Mouse (Mus musculus) testis, adult 2 months (tissue): ENCODE measurements around the gene Myocos.

Experiments
- CTCF ChIP-seq: fragments of 200-500 bp; IDR thresholded peaks from 2 replicates; pipeline ENCODE4 v1.5.1; 2012; ENCODE audit warnings: low read depth, mild to moderate bottlenecking, inconsistent platforms, low read length, moderate library complexity; ENCODE audit not compliant: control insufficient read depth, insufficient read depth, insufficient replicate concordance
- POLR2A ChIP-seq: fragments of 200-500 bp; IDR thresholded peaks from 2 replicates; pipeline ENCODE4 v1.6.1; 2012; ENCODE audit warnings: low read depth, mild to moderate bottlenecking, inconsistent platforms, low read length, moderate library complexity; ENCODE audit not compliant: control insufficient read depth

DNA sequence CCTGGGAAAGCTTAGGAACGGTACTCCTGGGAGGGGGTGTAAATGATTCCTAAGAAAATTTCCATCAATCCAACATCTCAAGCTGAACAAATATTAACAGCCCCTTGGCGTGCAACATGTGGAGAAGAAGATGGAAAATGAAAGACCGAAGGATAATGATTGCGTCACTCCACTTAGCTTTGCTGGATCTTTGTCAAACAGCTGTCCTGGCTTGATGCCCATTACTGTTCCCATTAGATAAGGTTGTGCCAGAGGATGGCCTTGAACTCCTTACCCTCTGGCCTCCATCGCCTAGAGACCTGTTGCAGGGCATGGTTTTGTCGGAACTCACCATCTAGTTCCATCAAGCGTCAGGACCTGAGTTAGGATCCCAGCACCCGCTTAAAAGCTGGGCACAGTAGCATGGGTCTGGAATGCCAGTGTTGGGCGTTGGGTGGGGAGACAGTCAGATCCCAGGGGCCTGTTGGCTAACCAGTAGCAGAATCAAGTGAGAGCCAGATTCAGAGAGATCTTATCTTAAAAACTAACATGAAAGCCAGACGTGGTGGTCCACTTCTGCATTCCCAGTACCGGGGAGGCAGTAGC lies 2.3 kb upstream of the Myocos start:
- TF ChIP-seq CTCF (no peak), POLR2A (no peak)
